Mouse (Mus musculus): Measurements from ENCODE around the gene 1700029F12Rik.

- TF ChIP-seq CTCF (conservative IDR thresholded peaks at IDR 0.05; ENCODE audit: low read length) (no peak), NANOG (IDR thresholded peaks at IDR 0.05; ENCODE audit: borderline replicate concordance, low read length) (no peak), POU5F1 (IDR thresholded peaks at IDR 0.05; ENCODE audit: borderline replicate concordance, low read length) (no peak)
Observed at GRCm38 (mm10) chr13:96990561-96991265, 43.4 kb downstream of the 1700029F12Rik start.

Measured in E14TG2a.4 (cell line).